Mouse (Mus musculus) lung, postnatal 25 days (tissue): ENCODE results near the gene 1810055G02Rik.
A peak's percentile ranks its signal among the peaks of the same experiment; 100 is the strongest.

Experiments used
- DNase-seq: peaks from one replicate; pipeline ENCODE4 v3.0.0; 2022; ENCODE audit warnings: low spot score

Gene 1810055G02Rik

GRCm38 (mm10) chr19:3743362-3743761 is 35.3 kb downstream of the 1810055G02Rik start:
- no peak for DNase-seq

GRCm38 (mm10) chr19:3743851-3744512 is 35.9 kb downstream of the 1810055G02Rik start:
- DNase-seq: peak; percentile 56

DNA sequence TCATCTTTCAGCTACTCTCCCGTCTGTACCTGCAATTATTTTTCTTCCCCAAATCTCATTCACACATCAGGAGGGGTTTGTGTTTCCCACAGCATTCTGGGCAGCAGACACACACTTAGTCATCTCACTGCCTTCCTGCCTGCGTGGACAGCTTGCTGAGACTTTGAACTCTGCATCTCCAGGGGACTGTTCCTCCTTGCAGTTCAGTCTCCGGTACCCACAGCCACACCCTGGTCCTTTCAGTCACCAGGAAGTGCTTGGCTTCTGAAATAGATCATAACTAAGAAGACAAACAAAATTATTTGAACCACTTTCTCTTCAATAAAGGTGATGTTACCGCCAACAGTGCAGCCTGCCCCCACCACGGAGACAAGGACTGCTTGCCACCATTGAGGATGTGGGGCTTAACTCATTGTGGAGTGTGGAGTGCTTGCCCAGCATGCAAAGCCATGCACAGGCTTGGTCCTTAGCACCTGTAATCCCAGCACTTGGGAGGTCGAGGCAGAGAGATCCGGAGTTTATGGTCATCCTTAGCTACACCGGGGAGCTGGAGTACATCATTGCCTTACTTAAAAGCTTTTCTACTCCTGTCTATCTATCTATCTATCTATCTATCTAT is 44.6 kb downstream of the 1810055G02Rik start:
- DNase-seq: no peak

- DNase-seq: no peak
Measured at GRCm38 (mm10) chr19:3753240-3753633, 45.1 kb downstream of the 1810055G02Rik start.

GRCm38 (mm10) chr19:3753738-3754137 is 45.6 kb downstream of the 1810055G02Rik start:
- no peak for DNase-seq

DNA sequence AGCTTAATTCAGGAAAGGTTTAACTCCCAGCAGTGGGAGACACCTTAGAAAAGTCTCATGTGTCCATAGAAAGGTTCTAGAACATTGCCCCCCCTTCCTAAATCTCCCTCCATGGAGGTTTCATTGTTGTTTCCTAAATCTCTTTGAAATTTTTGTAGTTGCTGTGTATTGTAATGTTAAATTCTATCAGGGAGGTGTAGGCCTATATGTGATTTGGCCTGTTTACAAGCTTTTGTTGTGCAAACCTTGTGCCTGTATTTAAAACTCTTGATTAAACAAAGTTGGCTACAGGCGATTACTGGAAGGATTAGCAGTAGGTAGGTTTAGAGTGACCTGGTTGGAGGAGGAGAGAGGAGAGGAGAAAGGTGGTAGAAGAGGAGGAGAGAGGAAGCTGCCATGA is 49.8 kb downstream of the 1810055G02Rik start:
- no peak for DNase-seq

DNA sequence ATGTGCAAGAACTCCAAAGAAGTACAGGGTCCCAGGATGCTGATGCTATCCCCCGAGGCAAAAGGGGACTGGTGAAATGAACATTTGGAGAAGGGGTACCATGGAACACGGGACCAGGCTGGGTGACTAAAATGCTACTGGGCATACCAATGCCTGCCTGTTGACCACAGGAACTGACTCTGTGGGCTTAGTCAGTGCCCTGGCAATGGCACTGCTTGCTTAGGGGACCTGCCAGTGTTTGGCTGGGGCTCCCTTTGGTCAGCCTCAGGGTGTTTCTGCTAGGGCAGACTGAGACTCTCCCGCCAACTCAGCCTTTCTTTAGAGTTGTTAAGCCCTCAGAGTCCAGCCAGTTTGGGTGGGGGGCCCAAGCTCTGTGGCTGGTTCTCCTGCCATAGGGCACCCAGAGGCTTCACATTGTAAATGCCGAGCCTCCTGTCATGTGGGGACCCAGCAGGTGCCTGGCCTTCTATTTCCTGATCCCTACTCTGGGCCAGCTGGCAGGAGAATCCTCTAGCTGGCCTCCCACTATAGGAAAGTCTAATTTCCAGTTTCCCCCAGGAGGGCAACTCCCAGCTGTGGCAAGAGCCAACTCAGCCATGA is 57.2 kb downstream of the 1810055G02Rik start:
- no peak for DNase-seq

DNA sequence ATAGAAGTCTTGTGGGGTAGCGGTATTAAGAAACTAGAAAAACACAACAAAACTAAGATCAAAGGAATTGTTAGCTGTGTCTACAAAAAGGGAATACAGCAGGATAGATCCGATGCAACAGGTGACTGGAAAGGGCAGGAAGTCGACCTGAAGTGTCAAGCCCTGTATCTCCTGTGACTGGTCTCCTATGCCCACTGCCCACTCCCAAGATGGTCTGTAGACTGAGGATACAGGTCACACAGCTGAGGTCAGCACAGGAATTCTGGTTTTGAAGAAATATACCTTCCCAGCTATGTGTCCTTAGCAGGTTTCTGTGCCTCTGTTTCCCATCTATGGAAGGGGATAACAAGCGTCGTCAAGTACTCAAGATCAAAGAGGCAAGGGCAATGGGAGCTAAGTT is 58.3 kb downstream of the 1810055G02Rik start:
- DNase-seq: no peak

- peak; percentile 49 for DNase-seq
Measured at GRCm38 (mm10) chr19:3767276-3767780, 59.2 kb downstream of the 1810055G02Rik start, which contains the start of gene Kmt5b. Gene Kmt5b, plus strand, starts transcription at chr19:3767421.
